Mouse (Mus musculus): ENCODE measurements at regions not wholly inside any gene's neighbourhood (a gene's known extent, or its start where the extent isn't known, plus 50 kb on each side); places are given as distances from the start of the nearest gene placed in this dataset.

DNA sequence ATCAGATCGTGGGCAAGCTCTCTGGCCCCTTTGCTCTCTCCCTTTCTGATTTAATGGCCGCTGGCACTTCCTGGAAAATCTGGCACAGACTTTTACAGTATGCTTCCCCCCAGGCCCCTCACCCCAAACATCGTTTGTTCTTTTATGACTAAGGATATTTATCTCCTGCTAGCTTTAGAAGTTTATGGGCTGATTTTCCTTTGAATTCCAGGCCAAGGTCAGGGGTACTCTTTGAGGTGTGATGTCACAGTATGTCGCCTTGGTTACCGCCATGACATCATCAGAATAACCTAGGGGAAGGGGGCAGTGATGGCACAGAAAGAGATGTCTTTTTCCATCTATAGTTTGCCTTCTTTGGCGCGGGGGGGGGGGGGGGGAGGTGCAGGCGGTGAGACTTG lies 73.5 kb upstream of the Tbx3 start:
- Histone ChIP-seq H3K27me3 (no peaks in the 10 kb centered on the region), H3K9ac (no peak overlapping the region), H3K36me3 (no peaks in the 10 kb centered on the region), H3K4me3 (no peak overlapping the region), H3K4me2 (no peak overlapping the region), H3K4me1 (peaks cover 24% of the 10 kb centered on the region), H3K9me3 (no peaks in the 10 kb centered on the region), H3K27ac (no peak overlapping the region)
- 44% methylated on average over 8 of the region's 8 CpGs for WGBS
- ATAC-seq (ENCODE audit: insufficient number of reproducible peaks, low FRiP score, low TSS enrichment, low read depth): no peak

DNA sequence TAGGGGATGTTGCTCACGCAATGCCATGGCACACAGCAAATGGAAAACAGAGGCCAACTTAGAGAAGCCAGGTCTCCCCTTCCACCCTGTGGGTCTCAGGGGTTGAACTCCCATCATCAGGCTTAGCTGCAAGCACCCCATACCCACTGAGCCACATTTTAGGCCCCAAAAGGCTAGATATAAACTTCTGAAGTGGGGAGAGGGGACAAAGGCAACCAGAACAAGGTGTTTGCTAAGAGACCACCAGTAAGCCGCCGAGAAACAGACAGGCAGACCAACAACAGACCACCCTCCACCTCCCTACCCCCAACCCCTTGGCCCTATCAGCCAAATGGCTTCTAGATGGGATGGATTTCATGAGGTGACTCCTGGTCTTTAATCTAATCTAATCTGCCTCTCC lies 72.9 kb upstream of the Tbx3 start:
- Histone ChIP-seq H3K4me1 (peaks cover 27% of the 10 kb centered on the region), H3K9ac (no peak overlapping the region), H3K36me3 (no peaks in the 10 kb centered on the region), H3K27ac (no peak overlapping the region), H3K27me3 (no peaks in the 10 kb centered on the region), H3K4me3 (no peak overlapping the region), H3K4me2 (no peak overlapping the region), H3K9me3 (no peaks in the 10 kb centered on the region)
- 67% methylated on average over 3 of the region's 3 CpGs for WGBS
- no peak for ATAC-seq (ENCODE audit: insufficient number of reproducible peaks, low FRiP score, low TSS enrichment, low read depth)

DNA sequence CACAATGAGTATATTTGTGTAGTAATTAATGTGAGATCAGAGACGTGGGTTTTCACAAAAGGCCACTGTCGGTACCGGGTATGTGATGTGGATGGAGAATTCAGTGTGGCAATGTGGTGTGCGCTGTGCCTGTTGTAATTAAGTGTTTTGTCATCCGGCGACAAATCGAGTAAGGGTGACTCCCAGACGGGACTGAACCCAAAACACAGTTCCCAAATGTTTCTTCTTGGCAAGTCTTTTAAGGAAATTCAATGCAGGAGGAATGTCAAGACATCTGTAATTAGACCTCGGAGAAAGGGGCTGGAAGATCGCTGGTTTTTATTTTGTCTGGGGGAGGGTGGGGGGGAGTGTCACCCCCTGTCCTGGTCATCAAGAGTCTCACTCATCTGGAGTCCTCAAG lies 72.3 kb upstream of the Tbx3 start:
- 24% methylated on average over 10 of the region's 10 CpGs for WGBS
- ATAC-seq (ENCODE audit: insufficient number of reproducible peaks, low FRiP score, low TSS enrichment, low read depth): no peak
- Histone ChIP-seq H3K27me3 (no peaks in the 10 kb centered on the region), H3K36me3 (no peaks in the 10 kb centered on the region), H3K27ac (no peak overlapping the region), H3K4me2 (no peak overlapping the region), H3K4me3 (no peak overlapping the region), H3K9ac (no peak overlapping the region), H3K4me1 (peaks cover 27% of the 10 kb centered on the region), H3K9me3 (no peaks in the 10 kb centered on the region)

DNA sequence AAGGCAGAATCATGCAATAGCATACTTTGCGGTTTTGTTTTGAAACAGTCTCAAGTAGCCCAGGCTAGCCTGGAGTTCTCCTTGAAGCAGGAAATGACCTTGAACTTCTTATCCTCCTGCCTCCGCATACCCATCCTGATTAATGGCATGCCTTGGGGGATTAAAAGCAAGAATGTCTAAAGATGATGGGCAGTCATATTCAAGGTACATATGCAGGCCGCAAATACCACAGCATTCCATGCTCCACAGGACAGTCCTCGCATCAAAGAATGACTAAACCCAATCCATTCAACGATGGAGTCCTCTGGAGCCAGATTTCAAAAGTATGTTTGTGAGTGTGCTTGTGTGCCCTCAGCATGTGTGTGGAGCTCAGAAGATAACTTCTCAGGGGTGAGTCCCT lies 69.1 kb upstream of the Tbx3 start:
- Histone ChIP-seq H3K9me3 (no peaks in the 10 kb centered on the region), H3K9ac (no peak overlapping the region), H3K27me3 (no peaks in the 10 kb centered on the region), H3K27ac (no peak overlapping the region), H3K4me1 (peaks cover 25% of the 10 kb centered on the region), H3K4me3 (no peak overlapping the region), H3K4me2 (no peak overlapping the region), H3K36me3 (no peaks in the 10 kb centered on the region)
- ATAC-seq (ENCODE audit: insufficient number of reproducible peaks, low FRiP score, low TSS enrichment, low read depth): no peak
- 85% methylated on average over 5 of the region's 5 CpGs for WGBS

DNA sequence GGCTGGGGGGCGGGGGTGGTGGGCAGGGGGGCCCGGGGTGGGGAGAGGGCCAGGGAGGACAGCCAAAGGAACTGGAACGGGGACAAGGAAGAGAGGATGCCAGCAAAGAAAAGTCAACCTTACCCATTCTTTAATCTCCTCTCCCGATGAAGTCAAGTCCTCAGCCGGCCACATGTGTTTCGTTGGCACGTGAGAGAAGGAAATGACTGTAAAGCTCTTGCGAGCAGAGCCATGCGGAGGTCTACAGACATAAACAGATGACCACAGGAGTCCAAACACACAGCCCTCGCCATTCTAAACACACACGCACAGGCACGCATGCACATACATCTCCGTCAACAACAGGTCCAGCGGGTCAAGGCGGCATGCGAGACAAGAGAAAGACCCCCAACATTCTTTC lies 68.5 kb upstream of the Tbx3 start:
- Histone ChIP-seq H3K36me3 (no peaks in the 10 kb centered on the region), H3K27ac (no peak overlapping the region)
- WGBS: 58% methylated on average over 16 of the region's 16 CpGs

DNA sequence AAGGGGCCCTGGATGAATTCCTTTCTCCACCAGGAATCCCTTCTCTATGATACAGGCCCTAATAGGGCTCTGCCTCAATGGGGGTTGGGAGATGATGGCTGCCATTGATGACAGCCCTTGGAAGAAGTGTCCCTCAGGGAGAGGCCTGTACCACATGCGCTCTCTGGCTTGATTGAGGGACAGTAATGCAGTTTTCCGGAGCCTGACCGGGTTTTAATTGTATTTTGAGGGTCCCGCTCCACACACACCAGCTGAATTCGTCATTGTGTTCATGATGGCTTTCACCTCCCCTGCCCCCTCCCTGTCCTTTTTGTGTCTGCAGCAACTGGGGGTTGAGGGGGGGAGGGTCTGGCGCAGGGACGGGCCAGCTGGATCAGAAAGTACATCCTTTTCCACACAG lies 65.0 kb upstream of the Tbx3 start:
- H3K9me3 ChIP-seq: no peaks in the 10 kb centered on the region

More for the DNA sequence above, 68.5 kb upstream of the Tbx3 start:
- H3K9ac ChIP-seq: no peak overlapping the region
- H3K4me1 ChIP-seq: peaks cover 19% of the 10 kb centered on the region
- H3K27me3 ChIP-seq: no peaks in the 10 kb centered on the region
- no peak overlapping the region for H3K4me3 ChIP-seq
- no peak for ATAC-seq (ENCODE audit: insufficient number of reproducible peaks, low FRiP score, low TSS enrichment, low read depth)
- H3K9me3 ChIP-seq: no peaks in the 10 kb centered on the region
- no peak overlapping the region for H3K4me2 ChIP-seq

DNA sequence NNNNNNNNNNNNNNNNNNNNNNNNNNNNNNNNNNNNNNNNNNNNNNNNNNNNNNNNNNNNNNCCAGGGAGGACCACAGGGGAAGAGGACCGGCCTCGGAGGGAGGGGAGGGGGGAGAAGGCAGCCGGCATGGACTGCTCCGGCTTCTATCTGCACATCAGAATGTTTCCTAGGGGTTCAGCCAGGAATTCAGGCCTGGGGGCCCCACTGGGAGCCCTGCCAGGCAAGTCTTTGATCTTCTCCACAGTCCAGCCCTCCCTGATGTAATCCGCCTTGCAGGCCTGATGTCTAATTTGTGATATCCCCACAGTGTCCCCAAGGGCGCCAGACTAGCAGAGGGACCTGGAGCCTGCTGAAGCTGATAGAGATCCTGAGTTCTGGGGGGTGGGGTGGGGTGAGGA lies 57.1 kb upstream of the Tbx3 start:
- Histone ChIP-seq H3K27ac (no peak overlapping the region), H3K27me3 (peaks cover 36% of the 10 kb centered on the region), H3K4me2 (no peak overlapping the region), H3K4me1 (peaks cover 10% of the 10 kb centered on the region), H3K9me3 (no peaks in the 10 kb centered on the region), H3K9ac (no peak overlapping the region), H3K4me3 (no peak overlapping the region), H3K36me3 (no peaks in the 10 kb centered on the region)
- WGBS: 32% methylated on average over 6 of the region's 6 CpGs
- no peak; the same call in 1 of the 2 replicates for ATAC-seq (ENCODE audit: insufficient number of reproducible peaks, low FRiP score, low TSS enrichment, low read depth)

More for the DNA sequence above, 65.0 kb upstream of the Tbx3 start:
- no peak overlapping the region for H3K4me2 ChIP-seq
- H3K36me3 ChIP-seq: no peaks in the 10 kb centered on the region
- no peak for ATAC-seq (ENCODE audit: insufficient number of reproducible peaks, low FRiP score, low TSS enrichment, low read depth)
- peaks cover 10% of the 10 kb centered on the region; the same call in 1 of the 2 replicates for H3K27me3 ChIP-seq
- H3K4me1 ChIP-seq: peaks cover 10% of the 10 kb centered on the region; the same call in 1 of the 2 replicates
- H3K27ac ChIP-seq: no peak overlapping the region
- H3K9ac ChIP-seq: no peak overlapping the region
- no peak overlapping the region for H3K4me3 ChIP-seq
- 58% methylated on average over 7 of the region's 7 CpGs for WGBS

DNA sequence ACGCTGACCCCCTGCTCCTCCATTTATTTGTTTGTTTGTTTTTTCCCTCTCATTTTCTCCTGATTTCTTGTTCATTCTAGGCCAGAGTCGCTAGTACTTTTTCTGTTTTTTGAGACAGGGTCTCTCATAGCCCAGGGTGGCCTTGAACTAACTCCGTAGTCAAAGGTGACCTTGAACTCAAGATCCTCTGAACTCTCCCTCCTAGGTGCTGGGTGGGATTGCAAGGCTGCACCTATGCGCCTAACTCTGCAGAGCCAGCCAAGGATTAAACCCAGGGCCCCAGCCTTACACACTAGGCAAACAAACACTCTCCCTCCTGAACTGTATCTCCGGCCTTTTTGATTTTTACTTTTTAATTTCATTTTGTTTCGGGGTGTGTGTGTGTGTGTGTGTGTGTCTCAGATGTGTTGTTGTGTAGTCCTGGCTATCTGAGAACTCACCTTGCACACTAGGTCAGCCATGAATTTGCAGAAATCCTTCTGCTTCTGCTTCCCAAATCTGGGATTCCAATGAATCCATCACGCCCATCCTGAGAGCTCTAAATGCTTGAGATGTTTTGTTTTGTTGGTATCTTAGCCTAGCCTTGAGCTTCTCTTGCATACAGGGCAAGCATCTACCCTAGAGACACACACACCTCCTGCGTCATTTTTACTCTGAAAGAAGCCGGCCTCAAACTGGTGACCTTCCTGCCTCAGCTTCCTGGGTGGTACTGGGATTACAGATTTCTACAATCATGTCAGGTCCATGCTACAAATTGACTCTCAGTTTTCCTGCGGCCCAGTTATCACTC lies 56.3 kb upstream of the Tbx3 start:
- Histone ChIP-seq H3K4me1 (peaks cover 8% of the 10 kb centered on the region), H3K9me3 (no peaks in the 10 kb centered on the region), H3K4me3 (no peak overlapping the region), H3K27me3 (peaks cover 32% of the 10 kb centered on the region), H3K9ac (no peak overlapping the region), H3K4me2 (no peak overlapping the region), H3K36me3 (no peaks in the 10 kb centered on the region), H3K27ac (no peak overlapping the region)
- no peak for ATAC-seq (ENCODE audit: insufficient number of reproducible peaks, low FRiP score, low TSS enrichment, low read depth)
- 87% methylated on average over 10 of the region's 10 CpGs for WGBS

DNA sequence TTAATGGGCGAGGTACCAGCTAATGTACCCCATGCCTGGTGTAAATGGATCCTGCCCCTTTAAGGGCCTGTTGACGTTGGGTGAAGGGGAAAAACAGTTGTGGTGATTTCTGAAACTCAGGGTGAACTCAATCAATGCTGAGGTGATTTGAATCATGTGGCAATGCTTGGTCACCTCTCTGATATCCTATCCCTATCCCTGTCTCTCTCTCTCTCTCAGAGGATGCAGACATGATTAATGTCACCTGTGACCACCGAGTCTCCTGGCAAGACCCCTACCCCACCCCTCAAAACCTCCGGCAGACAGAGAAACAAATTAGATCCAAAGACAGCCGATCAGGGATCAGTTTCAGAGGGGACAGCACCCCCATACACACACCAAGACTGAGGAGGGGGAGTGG lies 54.8 kb upstream of the Tbx3 start:
- Histone ChIP-seq H3K27me3 (peaks cover 24% of the 10 kb centered on the region), H3K36me3 (no peaks in the 10 kb centered on the region), H3K9ac (no peak overlapping the region), H3K4me1 (peaks cover 17% of the 10 kb centered on the region), H3K27ac (no peak overlapping the region), H3K4me2 (no peak overlapping the region), H3K9me3 (no peaks in the 10 kb centered on the region), H3K4me3 (no peak overlapping the region)
- 33% methylated on average over 5 of the region's 5 CpGs for WGBS
- no peak for ATAC-seq (ENCODE audit: insufficient number of reproducible peaks, low FRiP score, low TSS enrichment, low read depth)

DNA sequence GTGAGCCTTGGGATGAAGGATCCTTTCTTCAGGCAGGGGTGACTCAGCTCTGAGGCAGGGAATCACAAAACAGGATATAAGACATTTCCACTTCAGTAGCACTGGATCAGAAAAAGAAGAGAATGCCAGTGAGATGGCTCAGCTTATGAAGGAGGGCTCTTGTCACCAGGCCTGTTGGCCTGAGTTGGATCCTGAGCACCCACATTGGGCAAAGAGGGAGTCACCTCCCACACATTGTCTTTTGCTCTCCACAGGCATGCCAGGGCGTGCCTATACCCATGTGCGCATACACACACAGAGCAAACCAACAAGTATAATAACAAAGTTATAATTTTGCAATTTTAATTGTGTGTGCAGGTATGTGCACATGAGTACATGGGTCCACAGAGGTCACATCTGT lies 52.6 kb upstream of the Tbx3 start:
- H3K36me3 ChIP-seq: no peaks in the 10 kb centered on the region
- H3K4me3 ChIP-seq: no peak overlapping the region
- H3K9me3 ChIP-seq: no peaks in the 10 kb centered on the region
- WGBS: 92% methylated on average over 2 of the region's 2 CpGs
- no peak for ATAC-seq (ENCODE audit: insufficient number of reproducible peaks, low FRiP score, low TSS enrichment, low read depth)
- peaks cover 11% of the 10 kb centered on the region; the same call in 1 of the 2 replicates for H3K27me3 ChIP-seq
- no peak overlapping the region for H3K9ac ChIP-seq
- no peak overlapping the region for H3K4me2 ChIP-seq
- no peak overlapping the region for H3K27ac ChIP-seq
- H3K4me1 ChIP-seq: peaks cover 11% of the 10 kb centered on the region; the same call in 1 of the 2 replicates

DNA sequence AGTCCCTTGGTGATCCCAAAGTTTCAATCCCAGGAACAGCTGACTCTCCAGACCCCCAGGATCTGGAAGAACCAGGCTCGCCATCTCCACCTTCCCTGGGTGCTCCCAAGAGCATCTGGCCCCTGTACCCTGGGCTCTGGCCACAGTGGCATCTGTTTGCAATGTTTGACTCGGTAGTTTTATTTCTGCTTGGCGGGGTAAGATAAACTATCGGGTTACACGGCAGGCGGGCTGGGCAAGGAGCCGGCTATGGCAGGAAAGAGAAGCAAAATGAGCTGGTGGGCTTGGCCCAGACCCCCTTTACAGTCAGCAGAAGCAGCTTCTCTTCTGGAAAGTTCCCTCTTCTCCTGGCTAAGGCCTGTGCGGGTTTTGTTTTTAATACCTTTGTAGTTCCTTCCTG lies 50.6 kb upstream of the Tbx3 start:
- Histone ChIP-seq H3K9me3 (no peaks in the 10 kb centered on the region), H3K9ac (no peak overlapping the region), H3K4me2 (no peak overlapping the region), H3K27me3 (peaks cover 31% of the 10 kb centered on the region), H3K4me1 (peaks cover 11% of the 10 kb centered on the region; the same call in 1 of the 2 replicates), H3K27ac (no peak overlapping the region), H3K4me3 (no peak overlapping the region), H3K36me3 (no peaks in the 10 kb centered on the region)
- WGBS: 14% methylated on average over 8 of the region's 8 CpGs
- no peak for ATAC-seq (ENCODE audit: insufficient number of reproducible peaks, low FRiP score, low TSS enrichment, low read depth)
